Mouse (Mus musculus) intestine, postnatal 0 days (tissue): ENCODE measurements around the gene Plekhh2. TPM values are rescaled to one million over a fixed set of nuclear protein-coding genes. Genes with fewer than 3 reads are reported as not detected.

Source experiments
- ATAC-seq: fragments of 200-750 bp; cut with Nextera tagmentation; 2 replicates; pipeline ENCODE4 v1.8.0; 2017; ENCODE audit warnings: mild to moderate bottlenecking, moderate TSS enrichment, moderate library complexity
- H3K27ac ChIP-seq: fragments of 300-500 bp; sonication (generic); 2 replicates; pipeline ENCODE4 v1.5.1; 2014; ENCODE audit warnings: mild to moderate bottlenecking, low read depth, low read length, moderate library complexity
- H3K27me3 ChIP-seq: fragments of 300-500 bp; sonication (generic); replicated peaks from 2 replicates; pipeline ENCODE4 v1.6.1; 2014; ENCODE audit warnings: low read length, mixed read lengths; ENCODE audit not compliant: control insufficient read depth, insufficient read depth
- H3K36me3 ChIP-seq: fragments of 300-500 bp; sonication (generic); 2 replicates; pipeline ENCODE4 v1.6.1; 2014; ENCODE audit warnings: mild to moderate bottlenecking, moderate library complexity; ENCODE audit not compliant: control insufficient read depth, insufficient read depth
- H3K4me1 ChIP-seq: fragments of 300-500 bp; sonication (generic); replicated peaks from 2 replicates; pipeline ENCODE4 v1.6.1; 2014; ENCODE audit warnings: antibody characterized with exemption, low read length, mixed read lengths; ENCODE audit not compliant: control insufficient read depth, insufficient read depth
- H3K4me2 ChIP-seq: fragments of 300-500 bp; sonication (generic); replicated peaks from 2 replicates; pipeline ENCODE4 v1.6.1; 2014; ENCODE audit warnings: low read depth, mild to moderate bottlenecking, moderate library complexity
- H3K4me3 ChIP-seq: fragments of 300-500 bp; sonication (generic); 2 replicates; pipeline ENCODE4 v1.5.1; 2014; ENCODE audit warnings: low read depth, low read length
- H3K9ac ChIP-seq: fragments of 300-500 bp; sonication (generic); 2 replicates; pipeline ENCODE4 v1.6.1; 2014; ENCODE audit warnings: mild to moderate bottlenecking, low read depth, low read length
- H3K9me3 ChIP-seq: fragments of 300-500 bp; sonication (generic); 2 replicates; pipeline ENCODE4 v1.6.1; 2016; ENCODE audit warnings: mixed run types; ENCODE audit not compliant: control insufficient read depth
- CTCF ChIP-seq: sonication (generic); IDR thresholded peaks from 2 replicates; pipeline ENCODE4 v1.5.1; 2016; ENCODE audit warnings: low read depth, mild to moderate bottlenecking, control low read depth, antibody characterized with exemption, moderate library complexity
- WGBS: fragments of 180-500 bp; shearing (Covaris S2); extraction: QIAGEN DNeasy Blood & Tissue Kit; methylation state at CpG from one replicate; pipeline ENCODE4 v1.1.7; 2014; 5-methylcytosine and 5-hydroxymethylcytosine counted together
- polyA plus RNA-seq: library from polyadenylated mRNA; unstranded; fragments of >200 nt; fragmentation: Nextera tagmentation; extraction: Ambion mirVana; gene quantifications from 2 replicates; pipeline ENCODE4 v1.2.1, GENCODE M21; 2015

Plekhh2 gene
- polyA plus RNA-seq, 1 experiment from 2014 or later: 2.8 TPM

DNA sequence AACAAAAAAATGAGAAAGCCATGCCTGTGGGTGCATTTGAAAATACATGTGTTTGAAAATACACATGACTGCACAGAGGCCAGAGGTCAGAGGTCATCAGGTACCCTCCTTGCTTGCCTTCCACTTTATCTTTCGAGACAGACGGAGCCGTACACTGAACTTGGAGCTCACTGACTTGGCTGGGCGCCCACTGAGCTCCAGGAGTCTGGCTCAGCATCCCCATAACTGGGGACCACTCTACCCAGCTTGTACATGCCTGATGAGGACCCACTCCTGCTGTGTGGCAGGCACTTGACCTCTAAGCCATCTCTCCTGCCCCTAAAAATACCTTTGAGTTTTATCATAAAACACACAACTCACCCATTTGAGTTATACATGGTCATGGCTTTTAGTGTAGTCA, 2.5 kb upstream of the Plekhh2 start:
- Histone ChIP-seq H3K27me3 (no peaks in the 10 kb centered on the region), H3K4me2 (no peak overlapping the region), H3K9me3 (no peaks in the 10 kb centered on the region), H3K4me1 (no peaks in the 10 kb centered on the region; the same call in 1 of the 2 replicates), H3K36me3 (no peaks in the 10 kb centered on the region), H3K9ac (no peak overlapping the region), H3K27ac (no peak overlapping the region), H3K4me3 (no peak overlapping the region)
- ATAC-seq: no peak
- TF ChIP-seq CTCF: no peak
- 40% methylated on average over 4 of the region's 4 CpGs for WGBS

DNA sequence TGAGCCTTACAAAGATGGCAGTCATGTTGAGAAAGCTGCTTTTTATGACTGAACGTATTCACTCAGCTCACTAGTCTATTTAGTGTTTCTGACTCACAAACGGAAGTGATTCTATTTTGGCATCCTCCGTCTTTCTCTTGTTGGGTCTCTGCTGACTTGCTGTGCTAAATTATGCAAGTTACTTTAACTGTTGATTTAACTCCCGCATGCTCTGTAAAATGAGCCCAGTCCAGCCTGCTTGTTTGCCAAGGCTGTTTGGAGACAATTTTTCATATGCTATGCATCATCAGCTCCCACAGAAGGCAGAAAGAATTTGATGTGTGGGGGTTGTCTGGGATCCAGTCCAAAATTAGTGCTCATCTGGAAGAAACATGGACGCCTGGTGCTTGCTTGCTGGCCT, 1.3 kb upstream of the Plekhh2 start:
- Histone ChIP-seq H3K4me1 (no peaks in the 10 kb centered on the region; the same call in 1 of the 2 replicates), H3K36me3 (no peaks in the 10 kb centered on the region), H3K27ac (no peak overlapping the region), H3K27me3 (no peaks in the 10 kb centered on the region), H3K9me3 (no peaks in the 10 kb centered on the region), H3K9ac (no peak overlapping the region), H3K4me2 (no peak overlapping the region), H3K4me3 (no peak overlapping the region)
- WGBS: 52% methylated on average over 5 of the region's 5 CpGs
- no peak for TF ChIP-seq CTCF
- ATAC-seq: no peak

DNA sequence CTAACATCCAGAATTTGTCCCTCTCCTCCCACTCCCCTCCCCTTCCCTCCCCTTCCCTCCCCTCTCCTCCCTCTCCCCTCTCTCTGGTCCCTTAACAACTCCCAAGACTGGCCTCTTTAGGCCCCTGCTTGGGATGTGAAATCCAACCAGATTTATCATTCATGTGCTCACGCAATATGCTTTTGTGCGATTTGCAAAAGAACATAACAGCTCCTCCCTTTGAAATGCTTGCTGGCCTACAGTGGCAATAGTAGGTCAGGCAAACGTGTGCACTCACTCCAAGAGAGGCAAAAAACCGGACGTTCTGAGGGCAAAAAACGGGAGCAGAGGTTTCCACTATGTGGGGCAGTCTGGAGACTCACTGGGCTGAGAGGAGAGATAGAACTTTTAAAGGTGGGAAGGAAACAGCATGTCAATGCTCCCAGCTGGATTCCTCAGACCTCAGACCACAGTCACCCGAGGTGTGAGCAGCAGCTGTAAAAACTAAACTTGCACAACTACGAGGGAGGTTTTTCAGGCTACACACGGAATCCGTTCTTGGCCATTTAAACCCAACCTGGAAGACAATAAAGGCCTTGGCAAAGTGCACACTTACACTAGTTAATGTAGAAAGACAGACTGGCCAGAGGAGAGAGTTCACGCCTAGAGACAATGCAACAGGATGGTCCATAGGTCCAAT, 595 bp upstream of the Plekhh2 start:
- Histone ChIP-seq H3K9ac (no peak overlapping the region), H3K27ac (0 out of 2 replicates have a peak overlapping the region, but pooled peaks have one; percentile 42), H3K27me3 (no peaks in the 10 kb centered on the region), H3K4me1 (no peaks in the 10 kb centered on the region), H3K4me3 (peak overlapping the region; percentile 70), H3K36me3 (no peaks in the 10 kb centered on the region), H3K9me3 (no peaks in the 10 kb centered on the region), H3K4me2 (peak overlapping the region; percentile 98)
- peak; percentile 25; the same call in 1 of the 2 replicates for ATAC-seq
- 42% methylated on average over 11 of the region's 11 CpGs for WGBS
- 0 out of 2 replicates have a peak, but pooled peaks have one; percentile 1 for TF ChIP-seq CTCF

DNA sequence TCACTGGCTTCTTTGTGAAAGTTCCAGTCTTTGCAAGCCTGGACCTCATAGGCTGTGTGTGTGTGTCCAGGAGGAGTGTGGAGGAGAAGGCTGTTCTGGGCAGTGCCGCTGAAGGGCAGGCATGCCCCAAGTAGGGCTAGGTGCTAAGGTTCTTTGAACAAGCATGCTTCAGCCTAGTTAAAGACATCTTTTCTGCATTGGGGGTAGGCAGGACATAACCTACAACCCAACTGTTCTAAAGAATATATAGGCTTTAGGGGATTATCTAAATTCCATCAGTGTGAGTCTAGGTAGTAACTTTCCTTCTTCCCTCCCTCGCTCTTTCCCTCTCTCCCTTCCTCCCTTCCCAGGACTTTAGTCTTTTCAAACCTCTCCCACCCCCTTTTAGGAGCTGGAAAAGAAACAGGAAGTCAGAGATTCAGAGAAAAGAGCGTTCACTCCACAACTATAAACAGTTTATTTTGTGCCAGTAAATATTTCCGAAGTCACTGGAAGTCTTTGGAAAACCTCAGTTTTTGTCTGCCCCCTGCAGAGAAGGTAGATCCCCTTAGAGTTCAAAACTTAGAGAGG, 906 bp downstream of the Plekhh2 start:
- no peaks in the 10 kb centered on the region for H3K27me3 ChIP-seq
- peak overlapping the region; percentile 50; the same call in 1 of the 2 replicates for H3K27ac ChIP-seq
- no peak for ATAC-seq
- H3K36me3 ChIP-seq: no peaks in the 10 kb centered on the region
- no peaks in the 10 kb centered on the region for H3K9me3 ChIP-seq
- peak; percentile 35; the same call in 1 of the 2 replicates for TF ChIP-seq CTCF
- peak overlapping the region; percentile 73 for H3K9ac ChIP-seq
- H3K4me3 ChIP-seq: peak overlapping the region; percentile 70
- H3K4me1 ChIP-seq: no peaks in the 10 kb centered on the region
- peak overlapping the region; percentile 98 for H3K4me2 ChIP-seq
- 31% methylated on average over 4 of the region's 4 CpGs for WGBS

DNA sequence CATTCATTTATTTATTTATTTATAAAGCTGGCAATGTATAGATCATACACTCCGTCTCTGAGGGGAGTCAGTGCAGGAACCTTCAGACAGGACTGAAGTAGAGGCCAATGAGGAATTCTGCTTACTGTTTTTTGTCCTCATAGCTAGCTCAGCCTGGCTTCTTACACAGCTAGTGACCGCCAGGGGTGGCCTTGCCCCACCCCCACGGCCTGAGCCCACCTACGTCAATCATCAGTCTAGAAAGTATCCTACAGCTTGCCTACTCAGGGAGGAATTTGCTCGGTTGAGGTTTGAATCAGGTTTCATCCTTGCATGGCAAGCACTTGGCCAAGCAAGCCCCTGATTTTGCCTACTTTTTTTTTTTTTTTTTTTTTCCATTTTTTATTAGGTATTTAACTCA, 4.2 kb downstream of the Plekhh2 start:
- Histone ChIP-seq H3K9ac (no peak overlapping the region), H3K27me3 (no peaks in the 10 kb centered on the region), H3K9me3 (no peaks in the 10 kb centered on the region), H3K4me1 (no peaks in the 10 kb centered on the region), H3K4me3 (no peak overlapping the region), H3K4me2 (no peak overlapping the region), H3K36me3 (no peaks in the 10 kb centered on the region), H3K27ac (no peak overlapping the region)
- WGBS: 81% methylated on average over 5 of the region's 5 CpGs
- TF ChIP-seq CTCF: no peak
- no peak for ATAC-seq

DNA sequence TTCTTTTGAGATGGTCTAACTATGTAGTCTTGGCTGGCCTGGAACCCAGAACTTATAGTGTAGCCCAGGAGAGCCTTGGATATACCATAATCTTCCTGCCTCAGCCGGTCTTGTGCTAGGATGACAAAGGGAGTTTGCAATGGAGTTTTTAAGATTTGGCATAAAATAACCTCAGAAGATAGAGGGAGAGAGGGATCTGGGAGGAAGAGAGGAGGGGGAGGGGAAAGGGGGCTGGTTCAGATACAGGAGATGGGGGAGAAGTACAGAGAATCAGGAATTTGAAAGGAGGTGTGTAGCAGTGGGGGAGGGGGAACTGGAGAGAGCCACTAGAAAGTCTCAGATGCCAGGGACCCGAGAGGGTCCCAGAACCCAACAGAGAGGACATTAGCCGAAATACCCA, 7.7 kb downstream of the Plekhh2 start:
- Histone ChIP-seq H3K27ac (no peak overlapping the region), H3K9me3 (no peaks in the 10 kb centered on the region), H3K36me3 (no peaks in the 10 kb centered on the region), H3K4me2 (no peak overlapping the region), H3K4me1 (no peaks in the 10 kb centered on the region), H3K4me3 (no peak overlapping the region), H3K27me3 (no peaks in the 10 kb centered on the region), H3K9ac (no peak overlapping the region)
- 89% methylated on average over 3 of the region's 3 CpGs for WGBS
- no peak for ATAC-seq
- TF ChIP-seq CTCF: no peak
